In genomic region chr19:45549128-45549915, GRCm38 (mm10) we compare ENCODE assay signal across 13 mouse cellular contexts. TPM values are rescaled to one million over a fixed set of nuclear protein-coding genes. Genes with fewer than 3 reads are reported as not detected.
DNase-seq lines count a peak whose midpoint lies in the region; ATAC-seq and TF ChIP-seq lines count a peak whose summit lies in the region.
"Had no signal": no experiment of that assay in that cellular context is flagged by ENCODE, and none has a peak within 500 bp of the region (broad histone marks: within the 10 kb centered on the region; RNA-seq: fewer than 3 reads in every experiment).

No protein-coding gene starts in this region.

- no peak overlapping the region for H3K4me2 ChIP-seq in kidney, embryonic 15.5 days
- H3K4me2 ChIP-seq in limb, embryonic 13.5 days (replicated peaks), result no peak overlapping the region
- H3K4me2 ChIP-seq in neural tube, embryonic 15.5 days, result peak overlapping the region; percentile 27
- no peak overlapping the region for H3K4me2 ChIP-seq in heart, embryonic 11.5 days
- H3K4me2 ChIP-seq: lung, embryonic 15.5 days had no signal

- H3K9me3 ChIP-seq in kidney, embryonic 15.5 days (replicated peaks), result no peaks in the 10 kb centered on the region
- no peaks in the 10 kb centered on the region for H3K9me3 ChIP-seq in limb, embryonic 13.5 days
- H3K9me3 ChIP-seq in neural tube, embryonic 15.5 days (replicated peaks), result no peaks in the 10 kb centered on the region
- H3K9me3 ChIP-seq in heart, embryonic 11.5 days (replicated peaks; ENCODE audit: control insufficient read depth, low read length), result no peaks in the 10 kb centered on the region
- H3K9me3 ChIP-seq: lung, embryonic 15.5 days had no signal

- 45% methylated on average over 23 of the region's 23 CpGs for WGBS in kidney, embryonic 15.5 days
- 56% methylated on average over 23 of the region's 23 CpGs for whole genome bisulfite sequencing in limb, embryonic 13.5 days
- 41% methylated on average over 23 of the region's 23 CpGs for WGBS in neural tube, embryonic 15.5 days
- 77% methylated on average over 23 of the region's 23 CpGs for WGBS in heart, embryonic 11.5 days (ENCODE audit: insufficient replicate concordance)

- H3K9ac ChIP-seq in kidney, embryonic 15.5 days, result no peak overlapping the region
- 0 out of 2 replicates have a peak overlapping the region, but pooled peaks have one; percentile 25 for H3K9ac ChIP-seq in limb, embryonic 13.5 days
- H3K9ac ChIP-seq in neural tube, embryonic 15.5 days (replicated peaks), result no peak overlapping the region
- H3K9ac ChIP-seq in heart, embryonic 11.5 days (ENCODE audit: low read depth, low read length), result no peak overlapping the region
- H3K9ac ChIP-seq: lung, embryonic 15.5 days had no signal

- H3K4me3 ChIP-seq in gastrocnemius, adult 2 months, result no peak overlapping the region
- H3K4me3 ChIP-seq in kidney, embryonic 15.5 days (replicated peaks), result no peak overlapping the region
- H3K4me3 ChIP-seq in limb, embryonic 13.5 days, result no peak overlapping the region
- no peak overlapping the region for H3K4me3 ChIP-seq in neural tube, embryonic 15.5 days (replicated peaks)
- H3K4me3 ChIP-seq in heart, embryonic 11.5 days (ENCODE audit: low read depth, low read length), result no peak overlapping the region
- H3K4me3 ChIP-seq: lung, embryonic 15.5 days had no signal

- H3K36me3 ChIP-seq in kidney, embryonic 15.5 days, result peaks cover 18% of the 10 kb centered on the region
- peaks cover 20% of the 10 kb centered on the region for H3K36me3 ChIP-seq in limb, embryonic 13.5 days
- 0 out of 2 replicates have a peak, but pooled peaks cover 5% of the 10 kb centered on the region for H3K36me3 ChIP-seq in neural tube, embryonic 15.5 days
- peaks cover 9% of the 10 kb centered on the region; the same call in 1 of the 2 replicates for H3K36me3 ChIP-seq in heart, embryonic 11.5 days (ENCODE audit: control insufficient read depth, insufficient read depth, low read length)

- TF ChIP-seq CTCF in gastrocnemius, adult 2 months (IDR thresholded peaks at IDR 0.05), result no peak

- peak; percentile 12 for DNase-seq in gastrocnemius, adult 2 months
- no peak for DNase-seq in gastrocnemius, postnatal 25 days
- peak; percentile 46 to 66 for DNase-seq in kidney, postnatal 4 days
- no peak for DNase-seq in ovary, postnatal 14 days (ENCODE audit: low spot score)
- DNase-seq: cerebellum, postnatal 14 days; heart, postnatal 10 days; right cerebral cortex, postnatal 14 days; thymus, postnatal 36 days had no signal

- intact Hi-C loops in gastrocnemius, adult 2 months (cut with DNase I), result no loop called here

- no peak overlapping the region for H3K27ac ChIP-seq in gastrocnemius, adult 2 months
- no peak overlapping the region for H3K27ac ChIP-seq in kidney, embryonic 15.5 days
- H3K27ac ChIP-seq in limb, embryonic 13.5 days, result no peak overlapping the region
- peak overlapping the region; percentile 60 for H3K27ac ChIP-seq in neural tube, embryonic 15.5 days (replicated peaks)
- no peak overlapping the region for H3K27ac ChIP-seq in heart, embryonic 11.5 days (ENCODE audit: low read depth, low read length)
- H3K27ac ChIP-seq: lung, embryonic 15.5 days had no signal

- H3K27me3 ChIP-seq in kidney, embryonic 15.5 days, result peaks cover 35% of the 10 kb centered on the region
- H3K27me3 ChIP-seq in limb, embryonic 13.5 days, result peaks cover 43% of the 10 kb centered on the region
- peaks cover 22% of the 10 kb centered on the region for H3K27me3 ChIP-seq in neural tube, embryonic 15.5 days (replicated peaks)
- H3K27me3 ChIP-seq in heart, embryonic 11.5 days (ENCODE audit: control insufficient read depth, insufficient read depth, low read length), result peaks cover 20% of the 10 kb centered on the region

- no peak for ATAC-seq in kidney, embryonic 15.5 days (replicated peaks; ENCODE audit: low FRiP score)
- ATAC-seq in limb, embryonic 13.5 days (ENCODE audit: low FRiP score, low read depth), result no peak
- 0 out of 2 replicates have a peak, but pooled peaks have one; percentile 28 for ATAC-seq in neural tube, embryonic 15.5 days (ENCODE audit: low FRiP score)
- no peak for ATAC-seq in heart, embryonic 11.5 days (replicated peaks; ENCODE audit: insufficient number of reproducible peaks, low FRiP score, low TSS enrichment)

- peaks cover 44% of the 10 kb centered on the region for H3K4me1 ChIP-seq in kidney, embryonic 15.5 days
- peaks cover 20% of the 10 kb centered on the region for H3K4me1 ChIP-seq in limb, embryonic 13.5 days
- H3K4me1 ChIP-seq in neural tube, embryonic 15.5 days, result peaks cover 34% of the 10 kb centered on the region
- peaks cover 2% of the 10 kb centered on the region; the same call in 1 of the 2 replicates for H3K4me1 ChIP-seq in heart, embryonic 11.5 days (ENCODE audit: control insufficient read depth, insufficient read depth, low read length)

RNA-seq across cellular contexts. Expression of gene Poll, which starts 11.0 kb away (rescaled TPM):
- total RNA-seq in gastrocnemius, adult 2 months (2021), result 10 to 100 TPM; 13.5 to 16.0 TPM
- total RNA-seq in gastrocnemius, postnatal 25 days (2021), result 10 to 100 TPM; 12.5 to 13.2 TPM
- 18.9 and 19.9 TPM in 2 replicates for polyA plus RNA-seq in kidney, embryonic 15.5 days (2015; fragmentation: Nextera tagmentation; extraction: Ambion mirVana)
- 14.5 and 16.1 TPM in 2 replicates for polyA plus RNA-seq in limb, embryonic 13.5 days (2015; fragmentation: Nextera tagmentation; extraction: Ambion mirVana)
- polyA plus RNA-seq in neural tube, embryonic 15.5 days (2015; fragmentation: Nextera tagmentation; extraction: Ambion mirVana), result 11.0 and 11.6 TPM in 2 replicates
- 13.6 and 13.9 TPM in 2 replicates for polyA plus RNA-seq in heart, embryonic 11.5 days (2014; fragmentation: Nextera tagmentation; extraction: Ambion mirVana)

RNA-seq across cellular contexts. Expression of gene Gm17018, which starts 11.1 kb away (rescaled TPM):
- total RNA-seq in gastrocnemius, adult 2 months (2021), result 10 to 100 TPM; 19.5 to 19.6 TPM
- 10 to 100 TPM; 16.3 to 16.5 TPM for total RNA-seq in gastrocnemius, postnatal 25 days (2021)
- polyA plus RNA-seq in kidney, embryonic 15.5 days (2015; fragmentation: Nextera tagmentation; extraction: Ambion mirVana), result 48.9 and 53.3 TPM in 2 replicates
- 45.0 and 47.7 TPM in 2 replicates for polyA plus RNA-seq in limb, embryonic 13.5 days (2015; fragmentation: Nextera tagmentation; extraction: Ambion mirVana)
- 76.7 and 80.3 TPM in 2 replicates for polyA plus RNA-seq in neural tube, embryonic 15.5 days (2015; fragmentation: Nextera tagmentation; extraction: Ambion mirVana)
- polyA plus RNA-seq in heart, embryonic 11.5 days (2014; fragmentation: Nextera tagmentation; extraction: Ambion mirVana), result 32.6 and 35.1 TPM in 2 replicates

Comparison
In these comparisons a context has a peak if more than half of its experiments do, and no peak if none do; other contexts are left out.
1. DNase-seq: peak in gastrocnemius, adult 2 months (single experiment) and kidney, postnatal 4 days (2 of 2); none in gastrocnemius, postnatal 25 days (single experiment) and ovary, postnatal 14 days (single experiment).